Mouse (Mus musculus): ENCODE results near the gene Olfr804.

Olfr804 gene

DNA sequence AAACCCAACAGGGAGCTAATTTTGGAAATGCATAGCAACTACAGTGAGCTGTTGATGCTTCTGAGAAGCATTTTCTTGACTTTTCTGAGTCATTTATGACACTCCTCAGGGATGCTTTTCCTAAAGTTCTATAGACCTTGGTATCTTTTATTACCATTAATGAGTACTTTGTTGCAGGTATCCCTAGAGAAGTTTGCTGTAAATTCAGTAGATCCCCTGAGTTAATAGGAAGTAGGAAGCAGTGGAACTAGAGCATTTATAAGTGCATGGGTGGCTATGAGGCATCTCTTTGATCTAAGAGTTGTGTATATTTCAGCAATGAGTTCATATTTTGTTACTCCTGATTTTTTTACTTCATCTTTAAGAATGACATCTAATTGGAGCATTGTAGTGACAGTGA, at the start of gene Olfr804:
TSS of gene Olfr804 (plus strand) at position 301 of the 400 bp plus-strand sequence.
- no peak for DNase-seq (ENCODE audit: low spot score)

DNA sequence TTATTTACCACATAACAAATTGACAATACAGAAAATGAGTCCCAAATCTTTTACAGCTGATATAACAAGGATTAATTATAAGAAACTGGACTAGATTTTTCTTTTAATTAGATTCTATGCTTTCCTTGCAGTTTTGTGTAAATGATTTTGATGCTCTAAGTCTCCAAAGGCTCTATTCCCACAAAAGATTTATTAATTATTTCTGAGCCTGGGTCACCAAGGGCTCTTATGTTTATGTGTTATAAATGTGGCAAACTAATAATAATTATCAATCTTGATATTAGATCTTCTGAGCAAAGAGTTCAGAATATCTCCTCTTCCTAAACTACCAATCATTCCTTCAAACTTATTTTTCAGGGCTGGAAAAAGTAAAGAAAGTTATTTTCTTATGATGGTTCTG, 45.6 kb upstream of the Olfr804 start, which contains the start of gene Olfr800:
TSS of gene Olfr800 (plus strand) at position 301 of the 400 bp plus-strand sequence.
- DNase-seq (ENCODE audit: low spot score): no peak

DNA sequence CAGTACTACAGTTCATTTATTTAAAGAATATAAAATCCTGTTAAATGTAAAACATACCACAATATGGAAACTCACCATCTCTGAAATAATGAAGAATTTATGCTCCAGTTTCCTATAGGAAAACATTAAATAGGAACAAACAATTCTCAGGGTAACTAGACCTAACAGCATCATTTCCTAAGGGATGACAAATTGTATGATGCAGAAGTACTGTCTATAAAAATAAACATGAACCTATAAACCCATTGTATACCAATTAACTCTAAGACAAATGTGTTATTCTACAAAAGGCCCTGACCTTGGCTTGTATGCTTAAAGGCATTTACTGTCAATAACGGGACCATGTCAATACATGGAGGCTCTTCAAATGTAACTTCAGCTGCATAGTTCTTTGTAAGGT, 29.2 kb upstream of the Olfr804 start, which contains the start of gene Olfr801:
TSS of gene Olfr801 (minus strand) at position 101 of the 400 bp plus-strand sequence.
- no peak for DNase-seq (ENCODE audit: low spot score)

DNA sequence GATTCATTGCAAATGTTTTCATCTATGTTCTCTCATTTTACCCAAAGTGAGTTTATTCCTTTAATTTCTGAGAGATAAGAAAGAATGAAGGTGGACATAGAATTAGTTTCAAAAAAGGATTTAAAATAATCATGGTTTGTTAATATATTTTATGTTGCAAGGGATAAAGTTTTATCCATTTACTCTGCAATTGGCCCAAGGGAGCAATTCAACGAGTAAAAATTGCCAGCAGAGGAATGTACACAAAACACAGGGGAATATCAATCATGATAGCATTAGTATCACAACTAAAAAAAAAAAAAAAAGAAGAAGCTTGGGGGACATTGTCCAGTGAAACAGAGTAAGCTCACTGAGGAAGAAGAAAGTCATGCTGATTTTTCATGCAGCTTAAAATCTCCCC, 14.9 kb upstream of the Olfr804 start, which contains the start of gene Olfr802:
TSS of gene Olfr802 (minus strand) at position 101 of the 400 bp plus-strand sequence.
- no peak for DNase-seq (ENCODE audit: low spot score)

DNA sequence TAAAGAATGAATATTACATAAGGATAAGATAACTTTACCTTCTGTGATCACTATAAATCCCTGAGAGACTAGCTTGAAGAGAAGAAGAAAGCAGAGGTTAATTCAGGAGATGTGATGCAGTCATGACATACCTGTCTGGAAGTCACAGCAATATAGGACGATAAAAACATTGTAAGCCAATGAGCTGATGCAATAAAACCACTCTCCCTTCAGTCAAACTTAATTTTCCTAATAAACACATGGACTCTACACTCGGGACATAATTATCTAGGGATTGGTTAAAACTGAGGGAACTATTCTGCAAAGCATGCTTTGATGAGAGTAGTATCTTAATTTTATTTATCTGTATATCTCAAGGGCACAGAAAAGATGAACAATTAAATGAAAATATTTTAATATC, 8.8 kb upstream of the Olfr804 start, which contains the start of gene Olfr803:
TSS of gene Olfr803 (minus strand) at position 101 of the 400 bp plus-strand sequence.
- DNase-seq (ENCODE audit: low spot score): no peak

DNA sequence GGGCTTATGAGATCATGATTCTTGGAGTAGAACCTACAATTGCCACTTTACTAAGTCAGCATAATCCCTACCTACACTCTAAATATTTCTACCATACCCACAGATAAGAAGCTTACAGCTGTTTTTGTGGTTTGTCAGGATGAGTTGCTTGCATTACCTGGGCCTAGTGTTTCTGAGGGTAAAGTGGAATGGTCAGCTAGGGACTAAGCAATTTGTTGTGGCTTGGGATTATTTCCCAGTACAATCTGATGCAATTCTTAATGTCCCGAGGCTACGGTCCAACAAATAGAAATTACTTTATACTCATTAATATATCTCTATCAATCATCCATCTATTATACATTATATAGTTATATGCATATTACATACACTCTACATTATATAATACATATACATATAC, 26.3 kb downstream of the Olfr804 start, which contains the start of gene Olfr805:
TSS of gene Olfr805 (minus strand) at position 101 of the 400 bp plus-strand sequence.
- DNase-seq (ENCODE audit: low spot score): no peak

DNA sequence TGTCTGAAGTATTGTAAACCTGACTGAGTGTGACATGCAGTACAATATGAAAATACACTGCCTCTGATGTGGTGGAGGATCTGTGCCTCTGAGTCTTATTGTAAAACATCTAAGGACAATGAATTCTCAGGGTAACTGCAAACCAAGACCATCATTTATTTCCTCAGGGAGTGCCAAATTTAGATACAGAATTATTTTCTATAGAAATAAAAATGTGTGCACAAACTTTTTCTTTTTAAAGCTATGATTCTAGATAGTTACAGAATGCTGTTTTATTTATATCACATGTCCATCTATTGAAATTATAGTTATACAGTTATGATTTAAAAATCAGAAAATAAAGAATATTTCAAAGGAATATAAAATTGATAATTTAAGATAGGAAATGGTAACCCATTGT, 38.8 kb downstream of the Olfr804 start, which contains the start of gene Olfr806:
TSS of gene Olfr806 (minus strand) at position 101 of the 400 bp plus-strand sequence.
- DNase-seq (ENCODE audit: low spot score): no peak

DNA sequence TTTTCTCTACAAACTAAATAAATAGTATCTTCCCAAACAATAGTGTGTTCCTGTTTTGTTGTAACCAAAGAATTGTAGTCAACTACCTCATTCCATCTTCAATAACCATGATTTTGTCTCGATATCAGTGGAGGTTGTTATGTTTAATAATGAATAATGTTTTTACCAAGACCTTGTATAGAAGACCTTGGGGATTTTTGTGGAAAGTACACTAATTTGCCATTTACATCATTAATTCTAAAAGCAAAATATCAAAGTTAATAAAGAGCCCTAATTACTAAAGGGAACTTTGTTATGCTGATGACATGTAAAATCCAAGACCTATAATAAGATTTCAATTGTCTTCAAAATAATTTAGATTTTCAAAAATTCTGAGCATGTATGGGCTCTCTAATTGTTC, 54.7 kb downstream of the Olfr804 start, which contains the start of gene Olfr807:
TSS of gene Olfr807 (minus strand) at position 101 of the 400 bp plus-strand sequence.
- DNase-seq (ENCODE audit: low spot score): no peak
